Mouse (Mus musculus) liver, embryonic 14.5 days (tissue): ENCODE measurements at regions not wholly inside any gene's neighbourhood (a gene's known extent, or its start where the extent isn't known, plus 50 kb on each side); places are given as distances from the start of the nearest gene placed in this dataset.

Experiments
- CTCF ChIP-seq: IDR thresholded peaks from 2 replicates; pipeline ENCODE4 v1.5.1; 2016; ENCODE audit warnings: antibody characterized with exemption, low read depth, control low read depth
- EP300 ChIP-seq: IDR thresholded peaks from 2 replicates; pipeline ENCODE4 v1.6.1; 2016; ENCODE audit warnings: antibody characterized with exemption, low read depth

- no peak for TF ChIP-seq CTCF
- TF ChIP-seq EP300, result peak; percentile 96
These were observed 66.1 kb upstream of the Eed start for GRCm38 (mm10) chr7:90046862-90047261.
